Mouse (Mus musculus): Measurements from ENCODE around the gene Uhrf2. TPM values are rescaled to one million over a fixed set of nuclear protein-coding genes. Genes with fewer than 3 reads are reported as not detected.

The Uhrf2 gene
- total and polyA plus RNA-seq, 3 experiments: 29.0 to 71.4 (median 34.0) TPM

DNA sequence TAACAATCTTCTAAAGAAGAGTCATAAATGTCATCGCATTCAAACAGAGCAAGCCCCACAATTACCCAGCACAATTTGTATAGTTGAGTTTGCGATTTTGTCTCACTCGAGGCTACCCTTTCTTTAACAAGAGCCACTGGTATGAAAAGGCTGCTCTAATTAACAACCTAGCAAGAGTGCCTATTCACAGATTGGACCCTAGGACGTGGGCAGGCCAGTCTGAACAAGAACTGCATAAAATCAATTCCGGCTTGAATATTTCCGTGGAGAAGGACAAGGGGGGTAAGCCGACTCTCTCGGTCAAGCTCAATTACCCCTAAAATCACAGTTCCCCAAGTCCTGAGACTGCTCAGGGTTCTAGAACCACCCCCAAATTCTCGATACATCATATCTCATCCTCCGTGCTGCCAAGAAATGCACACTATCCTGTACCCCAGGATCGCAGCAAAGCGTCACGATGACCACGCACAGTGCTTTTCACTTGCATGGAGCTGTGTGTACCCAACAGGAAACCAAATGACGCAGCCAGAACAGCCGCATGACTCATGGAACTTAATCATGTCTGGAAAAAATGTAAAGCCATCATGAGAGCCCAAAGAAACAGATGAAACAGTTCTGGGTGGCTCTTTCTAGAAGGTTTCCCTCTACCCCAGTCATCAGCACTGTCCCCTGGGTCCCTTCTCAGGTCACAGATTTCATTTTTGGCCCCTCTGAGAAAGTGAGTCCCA lies 82.8 kb downstream of the Uhrf2 start:
- H3K9ac ChIP-seq (ENCODE audit: insufficient read depth, low read depth): peak overlapping the region; percentile 62
- DNase-seq (ENCODE audit: extremely low read depth): no peak
- no peak for TF ChIP-seq MXI1 (IDR thresholded peaks at IDR 0.05; ENCODE audit: low read depth, low read length)
- no peak for TF ChIP-seq RAD21 (IDR thresholded peaks at IDR 0.05; ENCODE audit: low read depth, low read length)
- no peak for TF ChIP-seq ELF1 (IDR thresholded peaks at IDR 0.05; ENCODE audit: low read depth, low read length)
- TF ChIP-seq IRF4 (IDR thresholded peaks at IDR 0.05; ENCODE audit: low read depth, low read length): no peak
- no peak for TF ChIP-seq E2F4 (IDR thresholded peaks at IDR 0.05; ENCODE audit: insufficient replicate concordance, low read depth, low read length)
- TF ChIP-seq ZMIZ1 (IDR thresholded peaks at IDR 0.05; ENCODE audit: low read depth, low read length): no peak
- no peak for TF ChIP-seq PAX5 (IDR thresholded peaks at IDR 0.05; ENCODE audit: low read length)
- TF ChIP-seq CTCF (conservative IDR thresholded peaks at IDR 0.05 in 1 of 2, IDR thresholded peaks at IDR 0.05 in 1 of 2; ENCODE audit: low read depth in 2 of 2, low read length in 2 of 2): no peak
- TF ChIP-seq TCF12 (IDR thresholded peaks at IDR 0.05; ENCODE audit: low read depth, low read length): peak; percentile 46; the same call in 1 of the 2 replicates
- TF ChIP-seq HCFC1 (IDR thresholded peaks at IDR 0.05; ENCODE audit: low read depth, low read length): no peak
- no peak for TF ChIP-seq USF2 (conservative IDR thresholded peaks at IDR 0.05; ENCODE audit: low read depth, low read length)
- 0 out of 2 replicates have a peak, but pooled peaks have one; percentile 14 for TF ChIP-seq NELFE (IDR thresholded peaks at IDR 0.05; ENCODE audit: low read depth, low read length)
- no peak; the same call in 1 of the 2 replicates for TF ChIP-seq JUND (conservative IDR thresholded peaks at IDR 0.05; ENCODE audit: low read depth, low read length)
- TF ChIP-seq MAFK (IDR thresholded peaks at IDR 0.05; ENCODE audit: insufficient replicate concordance, low read length): 0 out of 2 replicates have a peak, but pooled peaks have one; percentile 33
- TF ChIP-seq NRF1 (IDR thresholded peaks at IDR 0.05; ENCODE audit: low read depth, low read length): no peak
- no peak for TF ChIP-seq SMC3 (IDR thresholded peaks at IDR 0.05; ENCODE audit: low read depth, low read length)
- no peak for TF ChIP-seq ZC3H11A (IDR thresholded peaks at IDR 0.05; ENCODE audit: low read depth, low read length)
- peak; percentile 73 for TF ChIP-seq EP300 (IDR thresholded peaks at IDR 0.05; ENCODE audit: low read length)
- TF ChIP-seq CHD2 (IDR thresholded peaks at IDR 0.05; ENCODE audit: low read length): no peak
- no peak for TF ChIP-seq MAZ (IDR thresholded peaks at IDR 0.05; ENCODE audit: low read depth, low read length)
- no peak for TF ChIP-seq TBP (conservative IDR thresholded peaks at IDR 0.05; ENCODE audit: low read depth, low read length)
- TF ChIP-seq ZKSCAN1 (IDR thresholded peaks at IDR 0.05; ENCODE audit: borderline replicate concordance, low read depth, low read length): no peak
- peak; percentile 55 for TF ChIP-seq MEF2A (IDR thresholded peaks at IDR 0.05; ENCODE audit: borderline replicate concordance, low read depth, low read length)
- peak; percentile 52 for TF ChIP-seq MAX (IDR thresholded peaks at IDR 0.05; ENCODE audit: low read length)
- TF ChIP-seq KAT2A (IDR thresholded peaks at IDR 0.05; ENCODE audit: insufficient replicate concordance, low read length): no peak
- TF ChIP-seq RCOR1 (conservative IDR thresholded peaks at IDR 0.05; ENCODE audit: low read depth, low read length): no peak
- TF ChIP-seq MYC (IDR thresholded peaks at IDR 0.05; ENCODE audit: low read depth, low read length): 0 out of 2 replicates have a peak, but pooled peaks have one; percentile 49
- no peak for TF ChIP-seq GABPA (IDR thresholded peaks at IDR 0.05; ENCODE audit: insufficient replicate concordance, low read depth, low read length)
- TF ChIP-seq CHD1 (IDR thresholded peaks at IDR 0.05; ENCODE audit: low read depth, low read length): no peak
- TF ChIP-seq BHLHE40 (IDR thresholded peaks at IDR 0.05; ENCODE audit: low read depth, low read length): peak; percentile 41; the same call in 1 of the 2 replicates
- no peak for TF ChIP-seq ZNF384 (IDR thresholded peaks at IDR 0.05; ENCODE audit: low read depth, low read length)
- TF ChIP-seq POLR2AphosphoS2 (IDR thresholded peaks at IDR 0.05; ENCODE audit: low read depth, low read length): no peak
- TF ChIP-seq POLR2A (IDR thresholded peaks at IDR 0.05; ENCODE audit: low read depth, low read length): 0 out of 2 replicates have a peak, but pooled peaks have one; percentile 13
- TF ChIP-seq UBTF (IDR thresholded peaks at IDR 0.05; ENCODE audit: low read depth, low read length): no peak
- TF ChIP-seq USF1 (IDR thresholded peaks at IDR 0.05; ENCODE audit: low read depth, low read length): no peak
- TF ChIP-seq ETS1 (conservative IDR thresholded peaks at IDR 0.05; ENCODE audit: low read depth, low read length): peak; percentile 89
- peak; percentile 54; the same call in 1 of the 2 replicates for TF ChIP-seq SIN3A (IDR thresholded peaks at IDR 0.05; ENCODE audit: low read length)
- TF ChIP-seq JUN (IDR thresholded peaks at IDR 0.05; ENCODE audit: insufficient read depth, low read depth, low read length): peak; percentile 61; the same call in 1 of the 2 replicates

More for the DNA sequence above, 82.8 kb downstream of the Uhrf2 start:
- Histone ChIP-seq H3K27me3 (replicated peaks) (no peaks in the 10 kb centered on the region), H3K9me3 (replicated peaks; ENCODE audit: low read length) (no peaks in the 10 kb centered on the region), H3K4me2 (ENCODE audit: insufficient read depth, low read depth, poor library complexity, severe bottlenecking) (peak overlapping the region; percentile 69), H3K4me3 (replicated peaks in 1 of 3; ENCODE audit: low read depth in 2 of 3, low read length in 2 of 3, poor library complexity in 1 of 3) (peak overlapping the region in 2 of 3 experiments; percentile 37 to 55), H3K4me1 (ENCODE audit: control insufficient read depth in 1 of 2, insufficient read depth in 2 of 2) (peaks cover 14 to 19% of the 10 kb centered on the region in 2 experiments), H3K79me2 (replicated peaks; ENCODE audit: control insufficient read depth, extremely low read depth, insufficient read depth, poor library complexity, severe bottlenecking) (no peaks in the 10 kb centered on the region), H3K36me3 (replicated peaks in 1 of 2; ENCODE audit: control insufficient read depth in 1 of 2, insufficient read depth in 1 of 2, low read length in 1 of 2) (no peaks in the 10 kb centered on the region), H3K27ac (ENCODE audit: insufficient read depth, low read depth) (peak overlapping the region; percentile 75)
- dilution Hi-C loops (cut with MboI; ENCODE audit: extremely low pct_ligation_motif_present, extremely low pct_unique_long_range_greater_than_20kb, low sequenced_read_pairs) (no loop called here), in situ Hi-C loops (cut with MboI; ENCODE audit: low pct_ligation_motif_present, low pct_unique_long_range_greater_than_20kb, low sequenced_read_pairs) (loop anchor here (10.0 kb wide), 2 partner anchors 78 to 438 kb away; partner anchors contain the start of gene Uhrf2)
